Mouse (Mus musculus): Measurements from ENCODE around the gene Col12a1.

Gene Col12a1

GRCm38 (mm10) chr9:79718481-79719370 lies at the start of gene Col12a1:
Gene Col12a1 (minus strand): TSS chr9:79718831.
- DNase-seq (ENCODE audit: low spot score), result peak; percentile 65

GRCm38 (mm10) chr9:79766991-79767545 lies 48.4 kb upstream of the Col12a1 start:
- no peak for DNase-seq (ENCODE audit: low spot score)

GRCm38 (mm10) chr9:79765329-79765728 lies 46.7 kb upstream of the Col12a1 start:
- DNase-seq (ENCODE audit: low spot score), result no peak

GRCm38 (mm10) chr9:79762519-79762918 lies 43.9 kb upstream of the Col12a1 start:
- DNase-seq (ENCODE audit: low spot score), result no peak

GRCm38 (mm10) chr9:79760076-79760475 lies 41.4 kb upstream of the Col12a1 start:
- DNase-seq (ENCODE audit: low spot score), result peak; percentile 34

- DNase-seq (ENCODE audit: low spot score), result peak; percentile 98
Observed at GRCm38 (mm10) chr9:79759385-79760005, 40.9 kb upstream of the Col12a1 start, which contains the start of gene Cox7a2. Gene Cox7a2 (minus strand): TSS chr9:79759878.

GRCm38 (mm10) chr9:79755311-79755710 lies 36.7 kb upstream of the Col12a1 start:
- DNase-seq (ENCODE audit: low spot score), result no peak

GRCm38 (mm10) chr9:79751846-79752245 lies 33.2 kb upstream of the Col12a1 start:
- no peak for DNase-seq (ENCODE audit: low spot score)

- no peak for DNase-seq (ENCODE audit: low spot score)
Observed at GRCm38 (mm10) chr9:79750709-79751108, 32.1 kb upstream of the Col12a1 start.

- DNase-seq (ENCODE audit: low spot score), result no peak
Observed at GRCm38 (mm10) chr9:79745036-79745435, 26.4 kb upstream of the Col12a1 start.

- no peak for DNase-seq (ENCODE audit: low spot score)
Observed at GRCm38 (mm10) chr9:79735608-79736007, 17.0 kb upstream of the Col12a1 start.

- DNase-seq (ENCODE audit: low spot score), result no peak
Observed at GRCm38 (mm10) chr9:79730301-79730700, 11.7 kb upstream of the Col12a1 start.

- peak; percentile 77 for DNase-seq (ENCODE audit: low spot score)
Observed at GRCm38 (mm10) chr9:79723090-79723489, 4.5 kb upstream of the Col12a1 start.

- peak; percentile 83 for DNase-seq (ENCODE audit: low spot score)
Observed at GRCm38 (mm10) chr9:79721056-79721455, 2.4 kb upstream of the Col12a1 start.

- DNase-seq (ENCODE audit: low spot score), result peak; percentile 19
Observed at GRCm38 (mm10) chr9:79720143-79720542, 1.5 kb upstream of the Col12a1 start.

GRCm38 (mm10) chr9:79719451-79719850 lies 820 bp upstream of the Col12a1 start:
- DNase-seq (ENCODE audit: low spot score), result peak; percentile 55

GRCm38 (mm10) chr9:79717836-79718475 lies 675 bp downstream of the Col12a1 start:
- DNase-seq (ENCODE audit: low spot score), result no peak

- peak; percentile 89 for DNase-seq (ENCODE audit: low spot score)
Observed at GRCm38 (mm10) chr9:79716909-79717835, 1.5 kb downstream of the Col12a1 start.

GRCm38 (mm10) chr9:79716496-79716895 lies 2.1 kb downstream of the Col12a1 start:
- DNase-seq (ENCODE audit: low spot score), result no peak

GRCm38 (mm10) chr9:79714471-79715045 lies 4.1 kb downstream of the Col12a1 start:
- DNase-seq (ENCODE audit: low spot score), result peak; percentile 39

Measured in embryo, embryonic 10 days (tissue).